Mouse (Mus musculus) ovary, postnatal 10 days (tissue): ENCODE results near the gene Cd8a.
"Not testable (repeated sequence)": the region's sequence is repeated elsewhere in the genome, so short reads cannot be mapped to it uniquely, and the experiment has no call there.

Experiments used
- DNase-seq: peaks from one replicate; pipeline ENCODE4 v3.0.0; 2022; ENCODE audit warnings: low spot score

The Cd8a gene

DNA sequence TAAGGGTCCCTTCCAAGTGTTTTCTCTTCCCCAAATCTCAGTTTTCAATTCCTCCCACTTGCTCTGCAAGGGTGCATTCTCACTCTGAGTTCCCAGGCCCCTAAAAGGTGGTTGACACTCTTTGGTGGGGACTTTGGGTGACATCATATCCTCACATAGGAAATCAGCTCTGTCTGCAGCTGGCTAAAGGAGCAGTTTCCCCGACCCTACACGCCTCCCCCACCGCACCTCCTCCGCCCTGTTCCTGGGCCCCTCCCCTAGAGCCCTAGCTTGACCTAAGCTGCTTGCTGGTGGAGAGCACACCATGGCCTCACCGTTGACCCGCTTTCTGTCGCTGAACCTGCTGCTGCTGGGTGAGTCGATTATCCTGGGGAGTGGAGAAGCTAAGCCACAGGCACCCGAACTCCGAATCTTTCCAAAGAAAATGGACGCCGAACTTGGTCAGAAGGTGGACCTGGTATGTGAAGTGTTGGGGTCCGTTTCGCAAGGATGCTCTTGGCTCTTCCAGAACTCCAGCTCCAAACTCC lies at the start of gene Cd8a:
Cd8a (plus strand) TSS at position 179 of the 527 bp plus-strand sequence.
- no peak for DNase-seq

DNA sequence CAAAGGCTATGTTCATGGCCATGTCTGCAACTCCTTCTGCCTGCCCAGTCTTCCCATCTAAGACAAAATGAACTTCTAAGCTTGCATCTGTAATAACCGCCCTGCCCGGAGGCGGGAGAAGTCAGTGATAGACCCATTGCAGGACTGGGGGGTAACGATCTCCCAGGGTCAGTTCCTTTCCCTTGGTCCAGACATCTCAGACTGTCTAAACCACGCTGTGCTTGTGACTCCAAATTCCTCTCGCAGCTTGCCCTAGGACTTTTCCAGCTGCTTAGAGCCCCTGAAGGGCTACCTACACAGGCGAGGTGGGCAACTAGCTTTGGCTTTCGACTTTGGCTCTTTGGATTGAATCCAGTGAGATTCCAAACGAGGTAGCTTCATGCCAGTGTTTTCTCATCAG lies 48.4 kb upstream of the Cd8a start:
- DNase-seq: no peak

- no peak for DNase-seq
Observed at GRCm38 (mm10) chr6:71329881-71330280, 43.3 kb upstream of the Cd8a start.

DNA sequence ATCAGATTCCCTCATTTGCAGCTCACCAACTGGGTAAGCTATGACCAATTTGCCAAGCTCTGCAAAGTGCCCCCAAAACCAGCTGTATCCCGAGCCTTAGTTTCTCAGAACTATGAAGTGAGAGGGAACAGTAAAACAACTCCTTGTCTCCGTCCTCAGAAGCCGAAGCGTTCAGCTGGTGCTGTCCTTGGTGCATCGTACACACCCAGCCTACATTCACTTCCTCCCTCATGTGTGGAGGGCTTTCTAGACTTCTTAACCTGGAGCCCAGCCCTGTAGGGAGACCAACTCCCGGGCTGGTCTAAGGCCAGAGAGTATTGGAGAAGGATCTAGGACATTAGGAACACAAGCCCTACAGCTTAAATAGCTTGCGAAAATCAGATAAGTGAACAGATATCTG lies 42.7 kb upstream of the Cd8a start:
- no peak for DNase-seq

DNA sequence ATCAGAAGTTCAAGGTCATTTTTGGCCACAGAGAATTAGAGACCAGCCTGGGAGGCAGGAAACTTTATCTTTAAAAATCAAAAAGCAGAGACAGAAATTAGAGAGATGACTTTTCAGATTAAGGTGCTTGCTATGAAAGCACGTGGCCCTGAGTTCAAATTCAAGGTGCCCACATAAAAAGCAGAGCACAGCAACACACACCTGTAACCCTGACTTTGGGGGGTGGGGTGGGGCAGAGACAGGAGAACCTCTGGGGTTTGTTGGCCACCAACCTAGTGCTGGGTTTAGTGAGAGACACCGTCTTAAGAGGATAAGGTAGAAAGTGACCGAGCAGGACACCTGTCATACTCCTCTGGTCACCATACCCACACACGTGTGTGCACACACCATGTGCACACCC lies 41.7 kb upstream of the Cd8a start:
- not testable (repeated sequence) for DNase-seq

- no peak for DNase-seq
Observed at GRCm38 (mm10) chr6:71332236-71332965, 40.8 kb upstream of the Cd8a start.

DNA sequence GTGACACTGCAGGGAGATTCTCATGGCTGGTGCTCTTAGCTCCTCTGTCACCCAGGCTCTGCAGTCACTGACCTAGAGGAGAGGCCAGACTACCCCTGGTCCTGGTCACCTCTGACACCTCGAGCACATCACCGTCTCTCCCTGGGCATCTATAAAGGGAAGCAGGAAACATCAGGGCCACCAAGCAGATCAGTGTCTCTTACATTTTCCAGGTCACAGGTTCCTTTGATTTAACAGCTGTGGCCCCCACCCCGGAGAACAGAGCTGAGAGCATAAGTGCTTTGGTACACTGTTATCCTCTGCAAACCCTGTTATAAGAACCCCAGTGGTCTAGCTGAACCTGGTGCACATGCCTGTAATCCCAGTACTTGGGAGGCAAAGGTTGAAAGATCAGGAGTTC lies 40.2 kb upstream of the Cd8a start:
- DNase-seq: no peak

DNA sequence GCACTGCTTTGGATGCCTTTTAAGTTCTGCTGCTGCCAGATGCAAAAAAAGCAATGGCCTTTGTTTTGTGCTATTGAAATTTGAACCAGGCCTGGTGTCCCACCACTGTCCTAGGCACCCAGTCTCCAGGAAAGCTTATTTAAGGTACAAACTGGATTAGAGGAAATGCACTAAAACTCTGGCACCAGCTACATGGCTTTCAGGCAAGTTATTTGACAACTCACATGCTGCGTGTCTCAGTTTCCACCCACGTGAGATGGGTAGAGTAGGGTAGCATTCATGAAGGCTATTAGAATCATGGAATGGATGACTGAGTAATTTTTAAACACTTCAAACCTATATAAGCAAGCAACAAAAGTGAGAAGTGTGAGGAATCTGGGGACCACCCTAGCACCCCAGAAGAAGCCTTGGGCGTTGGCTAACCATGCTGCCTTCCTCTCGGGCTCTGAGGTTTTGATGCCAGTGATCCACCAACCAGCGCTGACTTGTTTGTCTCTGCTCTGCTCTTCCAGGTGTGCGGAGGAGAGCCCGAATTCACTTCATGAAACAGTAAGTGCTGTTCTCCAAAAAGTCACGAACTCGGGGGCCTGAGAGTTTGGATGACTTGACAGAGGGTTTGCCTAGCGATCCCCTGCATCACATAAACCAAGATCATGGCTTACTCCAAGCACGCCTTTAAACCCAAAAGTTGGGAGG lies 39.5 kb upstream of the Cd8a start:
- DNase-seq: no peak

DNA sequence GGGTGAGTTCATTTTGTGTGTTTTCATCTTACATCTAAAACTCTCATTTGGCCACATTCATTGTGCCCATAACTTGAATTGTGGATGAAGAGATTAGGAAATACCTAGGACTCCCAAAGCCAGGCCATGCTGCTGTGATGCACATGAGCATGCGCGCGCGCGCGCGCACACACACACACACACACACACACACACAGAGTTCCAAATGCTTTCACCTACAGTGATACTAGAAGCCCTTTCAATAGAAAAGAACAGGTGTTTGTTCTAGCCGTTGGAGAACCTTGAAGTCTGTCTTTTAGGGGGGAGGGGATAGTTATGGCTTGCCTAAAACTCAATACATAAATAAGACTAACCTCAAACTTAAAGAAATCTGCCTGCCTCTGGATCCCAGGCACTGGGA lies 35.6 kb upstream of the Cd8a start:
- DNase-seq: no peak

- DNase-seq: no peak
Observed at GRCm38 (mm10) chr6:71338941-71339340, 34.3 kb upstream of the Cd8a start.

DNA sequence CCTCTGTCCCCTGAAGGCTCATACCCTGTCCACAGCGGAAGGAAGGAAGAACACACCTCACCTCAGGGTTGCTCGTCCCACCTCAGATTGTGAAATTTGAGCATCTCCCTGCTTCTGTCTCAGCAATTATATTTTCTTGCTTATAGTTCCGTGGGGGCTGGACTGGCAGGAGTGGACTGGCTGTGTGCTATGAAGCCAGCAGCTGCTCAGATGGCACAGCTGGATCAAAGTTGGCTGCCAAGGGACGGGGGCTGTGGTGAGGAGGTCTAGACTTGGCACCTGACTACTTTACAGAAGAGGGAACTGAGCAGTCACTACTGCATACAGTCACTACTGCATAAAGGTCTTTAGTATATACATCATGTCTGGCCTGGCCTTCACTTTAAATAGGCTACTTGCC lies 33.9 kb upstream of the Cd8a start:
- DNase-seq: no peak

DNA sequence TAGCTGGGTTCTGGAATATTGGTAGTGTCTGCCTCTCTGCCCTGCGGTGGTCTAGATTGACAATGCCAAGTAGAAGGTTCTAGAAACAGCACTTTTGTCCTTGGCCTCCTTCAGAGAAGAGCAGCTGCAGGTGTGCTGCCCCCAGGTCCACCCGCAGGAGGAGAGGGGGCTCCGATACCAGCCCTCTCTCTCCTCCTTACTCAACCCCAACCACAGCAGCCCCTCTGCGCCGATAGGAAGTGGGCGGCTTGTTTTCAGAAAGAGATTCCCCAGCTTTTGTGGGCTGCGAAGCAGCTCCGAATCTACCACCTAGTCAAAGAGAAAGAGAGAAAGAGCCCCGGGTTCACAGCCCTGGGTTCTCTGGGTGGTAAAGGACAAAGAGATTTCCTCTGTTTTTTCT lies 32.0 kb upstream of the Cd8a start:
- DNase-seq: no peak

DNA sequence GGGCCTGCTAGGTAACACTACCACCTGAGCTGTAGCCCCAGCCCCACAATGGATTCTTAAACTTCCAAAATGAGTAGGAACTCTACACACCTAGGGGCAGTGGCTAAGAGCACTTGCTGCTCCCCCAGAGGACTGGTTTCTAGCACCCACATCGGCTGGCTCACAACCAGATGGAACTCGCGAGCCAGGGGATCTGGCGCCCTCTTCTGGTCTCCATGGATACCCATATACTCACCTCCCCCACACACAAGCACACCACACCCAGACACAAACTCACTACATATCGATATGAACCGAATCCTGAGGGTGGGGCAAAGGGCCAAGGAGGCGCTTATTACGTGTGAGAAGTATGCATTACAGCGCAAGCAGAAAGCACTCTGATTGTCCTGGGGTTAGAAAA lies 25.2 kb upstream of the Cd8a start:
- DNase-seq: no peak

DNA sequence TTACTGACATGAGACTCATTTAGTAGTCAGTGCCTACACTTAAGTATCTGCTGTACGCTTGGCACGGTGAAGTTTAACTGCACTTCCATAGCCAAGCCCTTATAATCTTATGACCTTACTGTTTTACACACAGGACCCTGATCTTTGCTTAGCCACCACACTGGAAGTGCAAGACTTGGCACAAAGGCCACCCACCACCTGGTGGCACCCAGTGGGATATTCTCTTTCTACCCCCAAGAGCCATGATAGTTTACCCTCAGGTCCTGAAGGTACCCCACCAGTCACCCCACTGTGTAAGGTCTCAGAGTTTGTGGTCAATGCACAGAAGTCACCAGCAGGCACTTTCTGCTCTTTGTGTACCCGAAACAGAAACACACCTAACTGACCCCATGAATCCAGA lies 22.0 kb upstream of the Cd8a start:
- DNase-seq: no peak

DNA sequence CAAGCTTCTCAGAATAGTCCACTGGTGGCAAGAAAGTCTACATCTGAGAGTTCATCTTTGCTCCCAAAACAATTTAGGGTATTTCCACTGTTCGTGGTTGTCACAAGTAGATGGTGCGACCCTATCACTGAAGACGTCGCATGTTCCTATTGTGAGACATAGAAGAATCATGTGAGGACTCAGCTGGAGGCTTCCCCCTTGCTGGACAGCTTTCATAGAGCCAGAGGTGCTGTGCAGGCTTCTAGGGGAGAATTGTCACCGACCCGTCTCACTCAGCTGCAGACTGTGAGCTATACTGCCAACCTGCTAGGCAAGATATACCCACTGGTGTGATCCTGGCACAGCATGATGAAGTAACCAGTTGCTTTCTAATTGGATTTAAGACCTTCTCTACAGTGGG lies 21.0 kb upstream of the Cd8a start:
- DNase-seq: no peak

GRCm38 (mm10) chr6:71352866-71353427 lies 20.3 kb upstream of the Cd8a start:
- DNase-seq: no peak

GRCm38 (mm10) chr6:71353722-71354121 lies 19.5 kb upstream of the Cd8a start:
- DNase-seq: no peak

DNA sequence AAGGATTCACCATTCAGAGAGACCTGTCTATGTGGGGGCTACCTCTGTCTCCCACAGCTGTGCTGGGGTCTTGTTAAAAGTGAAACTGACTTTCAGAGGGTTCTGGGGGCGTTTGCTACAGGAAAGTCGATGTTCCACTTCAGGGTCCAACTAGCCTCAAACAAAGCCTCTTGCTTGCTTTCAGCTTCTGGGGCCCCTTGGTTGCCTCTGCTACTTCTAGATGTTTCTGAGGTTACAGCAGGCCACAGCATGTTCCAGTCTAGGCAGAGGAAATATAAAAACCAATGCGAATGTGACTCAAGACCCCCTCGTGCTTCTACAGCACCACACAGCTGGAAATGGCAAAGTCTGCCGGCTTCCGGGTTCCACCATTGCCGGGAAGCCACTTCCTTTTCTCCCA lies 15.7 kb upstream of the Cd8a start:
- DNase-seq: no peak

DNA sequence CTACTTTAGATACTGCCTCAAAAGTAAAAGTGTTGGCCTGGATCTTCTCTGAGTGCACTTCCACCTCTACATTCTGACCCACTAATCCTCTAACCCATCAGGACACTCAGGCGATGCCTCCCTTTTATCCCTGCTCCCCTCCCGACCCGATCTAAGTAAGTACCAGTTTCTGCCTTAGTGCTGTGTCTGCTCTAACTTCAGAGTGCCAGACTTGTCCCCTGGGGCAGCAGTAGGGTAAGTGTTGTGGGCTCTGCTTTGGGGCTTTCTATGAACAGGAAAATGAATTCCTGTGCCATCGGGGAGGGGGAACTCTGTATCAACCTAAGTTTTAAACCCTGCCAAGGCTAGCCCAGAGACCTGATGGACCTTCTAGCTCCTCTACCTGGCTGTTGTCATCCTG lies 13.0 kb upstream of the Cd8a start:
- DNase-seq: no peak

GRCm38 (mm10) chr6:71360751-71361150 lies 12.5 kb upstream of the Cd8a start:
- no peak for DNase-seq

GRCm38 (mm10) chr6:71361156-71361670 lies 12.0 kb upstream of the Cd8a start:
- no peak for DNase-seq

GRCm38 (mm10) chr6:71363995-71364394 lies 9.2 kb upstream of the Cd8a start:
- DNase-seq: no peak

DNA sequence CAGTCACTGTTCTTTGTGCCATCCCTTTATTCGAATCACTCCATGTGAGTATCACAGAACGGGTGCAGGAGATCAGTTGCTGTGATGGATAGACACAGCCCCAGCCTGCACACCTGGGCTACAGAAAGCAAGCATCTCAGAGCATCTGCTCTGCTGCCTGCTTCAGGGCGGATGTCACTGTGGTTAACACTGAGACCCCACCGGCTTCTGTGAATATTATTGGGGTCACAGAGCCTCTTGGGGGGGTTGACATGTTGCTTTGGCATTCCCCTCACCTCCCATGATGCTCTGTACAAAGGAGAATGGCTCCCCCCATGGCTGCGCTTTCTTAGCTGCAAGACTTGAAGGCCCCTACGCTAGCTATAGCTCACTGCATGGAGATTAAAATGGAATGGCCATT lies 3.8 kb upstream of the Cd8a start:
- DNase-seq: no peak
